Mouse (Mus musculus): ENCODE data around the gene Klhl18. TPM values are rescaled to one million over a fixed set of nuclear protein-coding genes. Genes with fewer than 3 reads are reported as not detected.

The Klhl18 gene
- polyA plus RNA-seq (2017; shearing (Covaris generic)), result 1 to 10 TPM; 6.8 to 8.0 TPM

DNA sequence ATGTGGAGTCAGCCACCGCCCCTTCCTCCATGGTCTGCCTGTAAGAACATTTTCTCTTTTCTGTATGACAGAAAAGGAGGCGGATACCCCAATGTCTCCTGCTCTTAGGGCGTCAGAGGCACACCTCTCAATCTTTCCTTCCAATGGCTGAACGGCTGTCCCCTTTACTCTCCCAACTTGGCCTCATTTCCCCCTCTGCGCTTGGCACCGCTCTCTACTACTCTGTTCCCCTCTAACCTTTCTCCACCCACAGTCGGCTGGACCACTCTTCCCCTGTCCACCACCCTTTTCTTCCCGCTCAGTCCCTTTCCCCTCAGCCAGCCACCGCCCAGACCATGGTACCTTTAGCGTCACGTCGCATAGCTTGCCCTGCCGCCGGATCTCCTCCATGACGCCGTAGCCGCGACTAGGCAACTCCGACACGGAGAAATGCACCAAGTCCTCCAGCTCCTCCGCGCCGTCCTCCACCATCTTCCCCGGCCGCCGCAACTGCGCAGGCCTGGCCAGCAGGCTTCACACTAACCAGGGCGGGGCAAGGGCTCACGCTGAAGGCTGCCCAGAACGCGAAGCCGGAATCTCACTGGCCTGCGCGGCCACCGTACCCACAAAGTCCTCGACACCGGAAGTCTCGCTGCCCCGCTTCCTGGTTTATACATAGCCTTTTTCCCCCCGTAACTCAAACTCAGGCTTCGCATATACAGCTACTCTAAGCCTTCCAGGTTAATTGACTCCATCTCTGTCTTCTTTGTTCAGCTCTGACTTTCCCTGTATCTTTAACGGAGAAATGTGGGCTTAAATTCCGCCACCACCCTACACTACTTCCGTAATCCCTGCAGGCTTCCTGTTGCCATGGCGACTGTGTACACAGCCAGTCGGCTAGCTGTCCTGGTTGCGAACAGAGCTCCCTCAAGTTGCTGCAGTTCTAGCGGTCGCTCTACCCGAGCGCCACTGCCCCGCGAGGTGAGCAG, at the start of gene Klhl18, which contains the start of gene Kif9:
Gene Klhl18, minus strand, starts transcription at position 571 of the 968 bp plus-strand sequence.
Gene Kif9, plus strand, starts transcription at position 835 of the 968 bp plus-strand sequence.

GRCm38 (mm10) chr9:110419511-110420112, 56.9 kb downstream of the Klhl18 start, which contains the start of gene Ngp:
Ngp (plus strand) TSS chr9:110419747.

DNA sequence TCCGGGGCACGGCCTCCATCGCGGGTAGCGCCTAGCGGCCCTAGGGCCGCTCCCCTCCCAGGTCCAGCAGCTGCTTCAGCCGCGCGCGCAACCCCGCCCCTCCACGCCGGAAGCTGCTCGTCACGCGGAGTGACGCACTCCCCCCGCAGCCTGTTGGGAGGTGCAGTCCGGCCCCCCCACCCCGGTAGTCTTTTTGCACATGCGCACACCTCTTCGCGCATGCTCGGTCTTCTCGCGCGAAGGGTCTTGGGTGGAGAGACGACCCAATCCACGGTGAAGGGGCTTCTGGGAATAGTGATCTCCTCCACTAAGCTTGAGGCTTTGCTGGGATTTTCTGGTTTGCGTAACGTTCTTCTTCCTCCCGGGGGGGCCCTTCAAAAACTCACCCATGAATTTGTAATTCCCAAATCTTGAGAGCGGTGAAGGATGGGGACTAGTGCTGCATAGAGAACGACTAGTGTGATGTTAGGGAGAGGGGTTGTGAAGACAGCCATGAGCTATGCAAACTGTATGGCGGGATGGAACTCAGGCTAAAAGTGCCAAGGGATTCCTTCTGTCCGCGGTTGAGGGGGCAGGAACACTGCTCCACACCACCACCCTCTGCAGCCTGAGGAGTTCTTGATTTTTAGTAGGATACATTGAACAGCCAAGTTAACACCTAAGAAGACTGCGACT, 68.3 kb downstream of the Klhl18 start, which contains the start of gene Ptpn23:
Gene Ptpn23, minus strand, starts transcription at position 115 of the 675 bp plus-strand sequence.

Other genes starting within 250 kb of the Klhl18 start
- gene Cspg5, start 232.9 kb downstream of the Klhl18 start, polyA plus RNA-seq (2017; shearing (Covaris generic)), result under 1 TPM; 0.11 to 0.15 TPM
- 10 to 100 TPM; 12.9 to 13.7 TPM for gene Elp6, start 171.5 kb downstream of the Klhl18 start, polyA plus RNA-seq (2017; shearing (Covaris generic))
- 10 to 100 TPM; 45.2 to 58.8 TPM for gene Scap, start 143.4 kb downstream of the Klhl18 start, polyA plus RNA-seq (2017; shearing (Covaris generic))
- gene Ptpn23, start 68.5 kb downstream of the Klhl18 start, polyA plus RNA-seq (2017; shearing (Covaris generic)), result 1 to 10 TPM; 3.7 to 5.1 TPM
- under 1 TPM; 0.28 to 0.52 TPM for gene Ngp, start 56.9 kb downstream of the Klhl18 start, polyA plus RNA-seq (2017; shearing (Covaris generic))
- under 1 TPM; 0.27 to 0.38 TPM for gene Kif9, start 264 bp upstream of the Klhl18 start, polyA plus RNA-seq (2017; shearing (Covaris generic))
- 10 to 100 TPM; 31.2 to 36.0 TPM for gene Setd2, start 55.9 kb upstream of the Klhl18 start, polyA plus RNA-seq (2017; shearing (Covaris generic))
- gene Nradd, start 147.8 kb upstream of the Klhl18 start, polyA plus RNA-seq (2017; shearing (Covaris generic)), result 1 to 10 TPM; 1.0 to 3.1 TPM
- gene Nbeal2, start 177.5 kb upstream of the Klhl18 start, polyA plus RNA-seq (2017; shearing (Covaris generic)), result 10 to 100 TPM; 26.7 to 84.1 TPM
- 100 to 1,000 TPM; 302 to 304 TPM for gene Ccdc12, start 179.8 kb upstream of the Klhl18 start, polyA plus RNA-seq (2017; shearing (Covaris generic))